Mouse (Mus musculus) limb, embryonic 13.5 days (tissue): ENCODE data around the gene Sp1. TPM values are rescaled to one million over a fixed set of nuclear protein-coding genes. Genes with fewer than 3 reads are reported as not detected.
A peak's percentile ranks its signal among the peaks of the same experiment; 100 is the strongest.

ENCODE experiments used
- ATAC-seq: fragments of 200-750 bp; cut with Nextera tagmentation; 2 replicates; pipeline ENCODE4 v1.8.0; 2017; ENCODE audit warnings: low read depth, moderate number of reproducible peaks, moderate TSS enrichment; ENCODE audit not compliant: low FRiP score
- H3K27ac ChIP-seq: fragments of 300-500 bp; sonication (generic); 2 replicates; pipeline ENCODE4 v1.5.1; 2015; ENCODE audit warnings: inconsistent platforms, mild to moderate bottlenecking, moderate library complexity
- H3K27me3 ChIP-seq: fragments of 300-500 bp; sonication (generic); 2 replicates; pipeline ENCODE4 v1.6.1; 2015; ENCODE audit warnings: mild to moderate bottlenecking, inconsistent platforms
- H3K36me3 ChIP-seq: fragments of 300-500 bp; sonication (generic); 2 replicates; pipeline ENCODE4 v1.6.1; 2015; ENCODE audit warnings: inconsistent platforms, mild to moderate bottlenecking, moderate library complexity
- H3K4me1 ChIP-seq: fragments of 300-500 bp; sonication (generic); 2 replicates; pipeline ENCODE4 v1.6.1; 2015; ENCODE audit warnings: inconsistent platforms
- H3K4me2 ChIP-seq: fragments of 300-500 bp; sonication (generic); replicated peaks from 2 replicates; pipeline ENCODE4 v1.6.1; 2015; ENCODE audit warnings: inconsistent platforms, mild to moderate bottlenecking, moderate library complexity
- H3K4me3 ChIP-seq: fragments of 300-500 bp; sonication (generic); 2 replicates; pipeline ENCODE4 v1.5.1; 2015; ENCODE audit warnings: moderate library complexity, mild to moderate bottlenecking, inconsistent platforms
- H3K9ac ChIP-seq: fragments of 300-500 bp; sonication (generic); 2 replicates; pipeline ENCODE4 v1.6.1; 2015; ENCODE audit warnings: mild to moderate bottlenecking, inconsistent platforms
- H3K9me3 ChIP-seq: fragments of 300-500 bp; sonication (generic); 2 replicates; pipeline ENCODE4 v1.6.1; 2016; ENCODE audit warnings: inconsistent platforms
- WGBS: fragments of 180-500 bp; shearing (Covaris S2); methylation state at CpG from one replicate; pipeline ENCODE4 v1.1.7; 2015; 5-methylcytosine and 5-hydroxymethylcytosine counted together
- polyA plus RNA-seq: library from polyadenylated mRNA; unstranded; fragments of >200 nt; fragmentation: Nextera tagmentation; extraction: Ambion mirVana; gene quantifications from 2 replicates; pipeline ENCODE4 v1.2.1, GENCODE M21; 2015

Sp1 gene
- polyA plus RNA-seq = 11.6 and 12.0 TPM in 2 replicates

- Histone ChIP-seq H3K9me3 (no peaks in the 10 kb centered on the region), H3K27me3 (no peaks in the 10 kb centered on the region), H3K4me2 (peak within 1 kb of the TSS; percentile 66), H3K4me3 (peak within 1 kb of the TSS; percentile 69), H3K4me1 (peaks cover 40% of the 10 kb centered on the region), H3K36me3 (peaks cover 34% of the 10 kb centered on the region), H3K9ac (peak within 1 kb of the TSS; percentile 91), H3K27ac (peak within 1 kb of the TSS; percentile 100)
- peak; percentile 98 for ATAC-seq
- WGBS = under 1% methylated on average over 37 of the region's 38 CpGs
Measured at GRCm38 (mm10) chr15:102405489-102406195, at the start of gene Sp1. Gene Sp1, plus strand, starts transcription at chr15:102406143.

GRCm38 (mm10) chr15:102356501-102357325 lies 49.2 kb upstream of the Sp1 start:
- Histone ChIP-seq H3K4me3 (peak overlapping the region; percentile 57), H3K27ac (peak overlapping the region; percentile 93), H3K36me3 (no peaks in the 10 kb centered on the region), H3K9ac (peak overlapping the region; percentile 77; the same call in 1 of the 2 replicates), H3K27me3 (peaks cover 24% of the 10 kb centered on the region), H3K9me3 (no peaks in the 10 kb centered on the region), H3K4me2 (peak overlapping the region; percentile 90), H3K4me1 (peaks cover 38% of the 10 kb centered on the region)
- 29% methylated on average over 16 of the region's 16 CpGs for WGBS
- no peak for ATAC-seq

- H3K4me3 ChIP-seq = peak overlapping the region; percentile 26
- peak overlapping the region; percentile 48; the same call in 1 of the 2 replicates for H3K9ac ChIP-seq
- H3K27me3 ChIP-seq = peaks cover 24% of the 10 kb centered on the region
- H3K27ac ChIP-seq = no peak overlapping the region
- WGBS = 2% methylated on average over 25 of the region's 25 CpGs
- peaks cover 48% of the 10 kb centered on the region for H3K4me1 ChIP-seq
- no peak for ATAC-seq
- no peaks in the 10 kb centered on the region for H3K36me3 ChIP-seq
- H3K9me3 ChIP-seq = no peaks in the 10 kb centered on the region
- peak overlapping the region; percentile 61 for H3K4me2 ChIP-seq
Measured at GRCm38 (mm10) chr15:102358126-102358525, 47.8 kb upstream of the Sp1 start.

GRCm38 (mm10) chr15:102358834-102359233 lies 47.1 kb upstream of the Sp1 start:
- Histone ChIP-seq H3K9me3 (no peaks in the 10 kb centered on the region), H3K4me1 (peaks cover 48% of the 10 kb centered on the region), H3K27ac (no peak overlapping the region), H3K27me3 (peaks cover 24% of the 10 kb centered on the region), H3K36me3 (no peaks in the 10 kb centered on the region), H3K4me3 (peak overlapping the region; percentile 26; the same call in 1 of the 2 replicates), H3K9ac (peak overlapping the region; percentile 48; the same call in 1 of the 2 replicates), H3K4me2 (peak overlapping the region; percentile 61)
- 31% methylated on average over 5 of the region's 5 CpGs for WGBS
- ATAC-seq = no peak

- H3K9me3 ChIP-seq = no peaks in the 10 kb centered on the region
- peak overlapping the region; percentile 76; the same call in 1 of the 2 replicates for H3K27ac ChIP-seq
- H3K4me2 ChIP-seq = peak overlapping the region; percentile 55
- H3K27me3 ChIP-seq = peaks cover 22% of the 10 kb centered on the region
- WGBS = 9% methylated on average over 14 of the region's 14 CpGs
- ATAC-seq = no peak
- H3K9ac ChIP-seq = peak overlapping the region; percentile 39; the same call in 1 of the 2 replicates
- H3K36me3 ChIP-seq = no peaks in the 10 kb centered on the region
- H3K4me3 ChIP-seq = peak overlapping the region; percentile 10
- H3K4me1 ChIP-seq = peaks cover 44% of the 10 kb centered on the region
Measured at GRCm38 (mm10) chr15:102362648-102363047, 43.3 kb upstream of the Sp1 start.

GRCm38 (mm10) chr15:102364678-102365077 lies 41.3 kb upstream of the Sp1 start:
- WGBS = 96% methylated on average over 1 of the region's 1 CpGs
- Histone ChIP-seq H3K36me3 (no peaks in the 10 kb centered on the region), H3K4me1 (peaks cover 29% of the 10 kb centered on the region), H3K27me3 (peaks cover 3% of the 10 kb centered on the region; the same call in 1 of the 2 replicates), H3K9me3 (no peaks in the 10 kb centered on the region), H3K4me3 (no peak overlapping the region), H3K9ac (no peak overlapping the region), H3K27ac (no peak overlapping the region), H3K4me2 (peak overlapping the region; percentile 65; the same call in 1 of the 2 replicates)
- ATAC-seq = no peak

- H3K27me3 ChIP-seq = peaks cover 3% of the 10 kb centered on the region; the same call in 1 of the 2 replicates
- no peak overlapping the region for H3K27ac ChIP-seq
- WGBS = 10% methylated on average over 7 of the region's 7 CpGs
- H3K4me1 ChIP-seq = peaks cover 44% of the 10 kb centered on the region
- no peaks in the 10 kb centered on the region for H3K9me3 ChIP-seq
- H3K4me3 ChIP-seq = peak overlapping the region; percentile 42
- H3K36me3 ChIP-seq = no peaks in the 10 kb centered on the region
- peak overlapping the region; percentile 65 for H3K4me2 ChIP-seq
- peak overlapping the region; percentile 65 for H3K9ac ChIP-seq
- no peak for ATAC-seq
Measured at GRCm38 (mm10) chr15:102366238-102366637, 39.7 kb upstream of the Sp1 start.

GRCm38 (mm10) chr15:102366733-102367344 lies 39.1 kb upstream of the Sp1 start, which contains the start of gene Sp7:
Gene Sp7, minus strand, starts transcription at chr15:102367182.
- Histone ChIP-seq H3K9ac (peak within 1 kb of the TSS; percentile 65), H3K27ac (no peak within 1 kb of the TSS), H3K27me3 (peaks cover 3% of the 10 kb centered on the region; the same call in 1 of the 2 replicates), H3K4me2 (peak within 1 kb of the TSS; percentile 65), H3K4me1 (peaks cover 45% of the 10 kb centered on the region), H3K4me3 (peak within 1 kb of the TSS; percentile 42), H3K9me3 (no peaks in the 10 kb centered on the region), H3K36me3 (no peaks in the 10 kb centered on the region)
- ATAC-seq = no peak
- WGBS = 10% methylated on average over 15 of the region's 15 CpGs

- Histone ChIP-seq H3K4me3 (peak overlapping the region; percentile 20; the same call in 1 of the 2 replicates), H3K9ac (peak overlapping the region; percentile 43), H3K36me3 (no peaks in the 10 kb centered on the region), H3K27ac (0 out of 2 replicates have a peak overlapping the region, but pooled peaks have one; percentile 11), H3K4me2 (peak overlapping the region; percentile 53), H3K9me3 (no peaks in the 10 kb centered on the region), H3K4me1 (peaks cover 36% of the 10 kb centered on the region), H3K27me3 (peaks cover 3% of the 10 kb centered on the region; the same call in 1 of the 2 replicates)
- 20% methylated on average over 13 of the region's 13 CpGs for WGBS
- no peak for ATAC-seq
Measured at GRCm38 (mm10) chr15:102369972-102370371, 36.0 kb upstream of the Sp1 start.

GRCm38 (mm10) chr15:102370727-102371126 lies 35.2 kb upstream of the Sp1 start:
- peak; percentile 88 for ATAC-seq
- Histone ChIP-seq H3K9ac (peak overlapping the region; percentile 43), H3K4me2 (peak overlapping the region; percentile 53), H3K36me3 (no peaks in the 10 kb centered on the region), H3K4me1 (peaks cover 32% of the 10 kb centered on the region), H3K27ac (peak overlapping the region; percentile 18; the same call in 1 of the 2 replicates), H3K4me3 (peak overlapping the region; percentile 20), H3K27me3 (peaks cover 1% of the 10 kb centered on the region; the same call in 1 of the 2 replicates), H3K9me3 (no peaks in the 10 kb centered on the region)
- under 1% methylated on average over 10 of the region's 10 CpGs for WGBS

GRCm38 (mm10) chr15:102376453-102377162 lies 29.3 kb upstream of the Sp1 start:
- H3K4me2 ChIP-seq = peak overlapping the region; percentile 91
- H3K4me3 ChIP-seq = peak overlapping the region; percentile 66
- no peaks in the 10 kb centered on the region for H3K9me3 ChIP-seq
- peak overlapping the region; percentile 87 for H3K27ac ChIP-seq
- H3K36me3 ChIP-seq = no peaks in the 10 kb centered on the region
- H3K27me3 ChIP-seq = no peaks in the 10 kb centered on the region
- H3K9ac ChIP-seq = peak overlapping the region; percentile 84
- ATAC-seq = peak; percentile 86
- peaks cover 23% of the 10 kb centered on the region for H3K4me1 ChIP-seq
- under 1% methylated on average over 43 of the region's 43 CpGs for WGBS
